Mouse (Mus musculus) lung, postnatal 36 days (tissue): ENCODE measurements around the gene Adora3.
A peak's percentile ranks its signal among the peaks of the same experiment; 100 is the strongest.

Experiments used
- DNase-seq: peaks from one replicate; pipeline ENCODE4 v3.0.0; 2022; ENCODE audit warnings: mixed read lengths

The Adora3 gene

GRCm38 (mm10) chr3:105877252-105877803 is 6.7 kb downstream of the Adora3 start:
- peak; percentile 64 for DNase-seq

- peak; percentile 76 for DNase-seq
Observed at GRCm38 (mm10) chr3:105877919-105878318, 7.3 kb downstream of the Adora3 start.

GRCm38 (mm10) chr3:105878751-105879150 is 8.1 kb downstream of the Adora3 start:
- no peak for DNase-seq

GRCm38 (mm10) chr3:105880419-105880818 is 9.8 kb downstream of the Adora3 start:
- DNase-seq, result no peak

GRCm38 (mm10) chr3:105882105-105882504 is 11.4 kb downstream of the Adora3 start:
- DNase-seq, result no peak

GRCm38 (mm10) chr3:105883111-105883510 is 12.5 kb downstream of the Adora3 start:
- DNase-seq, result no peak

- DNase-seq, result no peak
Observed at GRCm38 (mm10) chr3:105888961-105889360, 18.3 kb downstream of the Adora3 start.

GRCm38 (mm10) chr3:105890220-105890619 is 19.6 kb downstream of the Adora3 start:
- no peak for DNase-seq

GRCm38 (mm10) chr3:105891141-105891540 is 20.5 kb downstream of the Adora3 start:
- no peak for DNase-seq

- DNase-seq, result peak; percentile 75
Observed at GRCm38 (mm10) chr3:105891760-105892571, 21.3 kb downstream of the Adora3 start.

GRCm38 (mm10) chr3:105892572-105893495 is 22.2 kb downstream of the Adora3 start:
- DNase-seq, result peak; percentile 75

- DNase-seq, result peak; percentile 75
Observed at GRCm38 (mm10) chr3:105893941-105894391, 23.3 kb downstream of the Adora3 start.

GRCm38 (mm10) chr3:105894601-105895592 is 24.2 kb downstream of the Adora3 start:
- DNase-seq, result peak; percentile 98

GRCm38 (mm10) chr3:105896811-105897210 is 26.2 kb downstream of the Adora3 start:
- DNase-seq, result no peak

GRCm38 (mm10) chr3:105898325-105898724 is 27.7 kb downstream of the Adora3 start:
- peak; percentile 69 for DNase-seq

GRCm38 (mm10) chr3:105898861-105899260 is 28.2 kb downstream of the Adora3 start:
- DNase-seq, result no peak

- DNase-seq, result peak; percentile 90
Observed at GRCm38 (mm10) chr3:105899394-105900147, 28.9 kb downstream of the Adora3 start.

- DNase-seq, result no peak
Observed at GRCm38 (mm10) chr3:105900266-105900665, 29.6 kb downstream of the Adora3 start.

- peak; percentile 58 for DNase-seq
Observed at GRCm38 (mm10) chr3:105900716-105901115, 30.1 kb downstream of the Adora3 start.

- no peak for DNase-seq
Observed at GRCm38 (mm10) chr3:105901468-105901867, 30.8 kb downstream of the Adora3 start.

GRCm38 (mm10) chr3:105904213-105904612 is 33.6 kb downstream of the Adora3 start:
- no peak for DNase-seq
